Mouse (Mus musculus) heart, embryonic 16.5 days (tissue): ENCODE measurements around the gene Prkcd. TPM values are rescaled to one million over a fixed set of nuclear protein-coding genes. Genes with fewer than 3 reads are reported as not detected.

ENCODE experiments used
- ATAC-seq: fragments of 200-750 bp; cut with Nextera tagmentation; replicated peaks from 2 replicates; pipeline ENCODE4 v1.8.0; 2017; ENCODE audit warnings: moderate number of reproducible peaks; ENCODE audit not compliant: insufficient read depth, low FRiP score; ENCODE audit errors: extremely low read depth
- H3K27ac ChIP-seq: fragments of 300-500 bp; sonication (generic); 2 replicates; pipeline ENCODE4 v1.5.1; 2014; ENCODE audit warnings: mild to moderate bottlenecking, low read length, control low read depth, moderate library complexity
- H3K27me3 ChIP-seq: fragments of 300-500 bp; sonication (generic); 2 replicates; pipeline ENCODE4 v1.6.1; 2014; ENCODE audit warnings: low read length, mixed read lengths; ENCODE audit not compliant: control insufficient read depth, insufficient read depth
- H3K36me3 ChIP-seq: fragments of 300-500 bp; sonication (generic); 2 replicates; pipeline ENCODE4 v1.6.1; 2014; ENCODE audit not compliant: control insufficient read depth, insufficient read depth
- H3K4me1 ChIP-seq: fragments of 300-500 bp; sonication (generic); 2 replicates; pipeline ENCODE4 v1.6.1; 2014; ENCODE audit warnings: low read length, mixed read lengths; ENCODE audit not compliant: control insufficient read depth, insufficient read depth
- H3K4me2 ChIP-seq: fragments of 300-500 bp; sonication (generic); 2 replicates; pipeline ENCODE4 v1.6.1; 2014; ENCODE audit warnings: low read depth, mild to moderate bottlenecking, control low read depth, low read length
- H3K4me3 ChIP-seq: fragments of 300-500 bp; sonication (generic); 2 replicates; pipeline ENCODE4 v1.5.1; 2014; ENCODE audit warnings: mild to moderate bottlenecking, control low read depth, low read length
- H3K9ac ChIP-seq: fragments of 300-500 bp; sonication (generic); 2 replicates; pipeline ENCODE4 v1.6.1; 2014; ENCODE audit warnings: low read length, control low read depth
- H3K9me3 ChIP-seq: fragments of 300-500 bp; sonication (generic); replicated peaks from 2 replicates; pipeline ENCODE4 v1.6.1; 2016; ENCODE audit warnings: low read length; ENCODE audit not compliant: control insufficient read depth
- WGBS: fragments of 180-500 bp; shearing (Covaris S2); extraction: QIAGEN DNeasy Blood & Tissue Kit; methylation state at CpG from one replicate; pipeline ENCODE4 v1.1.7; 2014; 5-methylcytosine and 5-hydroxymethylcytosine counted together
- polyA plus RNA-seq: library from polyadenylated mRNA; unstranded; fragments of >200 nt; fragmentation: Nextera tagmentation; extraction: Ambion mirVana; gene quantifications from 2 replicates; pipeline ENCODE4 v1.2.1, GENCODE M21; 2015

Prkcd gene
- polyA plus RNA-seq, 1 experiment from 2014 or later = 40.7 TPM

- H3K4me1 ChIP-seq = peaks cover 11% of the 10 kb centered on the region
- H3K36me3 ChIP-seq = peaks cover 16% of the 10 kb centered on the region
- no peak overlapping the region for H3K4me2 ChIP-seq
- WGBS = 85% methylated on average over 5 of the region's 5 CpGs
- H3K27me3 ChIP-seq = no peaks in the 10 kb centered on the region
- no peak for ATAC-seq
- no peak overlapping the region for H3K4me3 ChIP-seq
- no peaks in the 10 kb centered on the region for H3K9me3 ChIP-seq
- no peak overlapping the region for H3K9ac ChIP-seq
- no peak overlapping the region for H3K27ac ChIP-seq
Observed at GRCm38 (mm10) chr14:30606817-30607216, 19.2 kb downstream of the Prkcd start.

- Histone ChIP-seq H3K4me1 (peaks cover 27% of the 10 kb centered on the region), H3K27me3 (no peaks in the 10 kb centered on the region), H3K4me2 (no peak overlapping the region), H3K9ac (no peak overlapping the region), H3K27ac (no peak overlapping the region), H3K36me3 (peaks cover 32% of the 10 kb centered on the region), H3K4me3 (no peak overlapping the region), H3K9me3 (no peaks in the 10 kb centered on the region)
- no peak for ATAC-seq
- 58% methylated on average over 2 of the region's 2 CpGs for WGBS
Observed at GRCm38 (mm10) chr14:30597142-30597541, 28.9 kb downstream of the Prkcd start.

GRCm38 (mm10) chr14:30596407-30596806 is 29.6 kb downstream of the Prkcd start:
- no peaks in the 10 kb centered on the region for H3K9me3 ChIP-seq

GRCm38 (mm10) chr14:30595576-30596313 is 30.3 kb downstream of the Prkcd start:
- Histone ChIP-seq H3K4me3 (no peak overlapping the region), H3K36me3 (peaks cover 20% of the 10 kb centered on the region), H3K4me2 (no peak overlapping the region), H3K27ac (no peak overlapping the region), H3K27me3 (no peaks in the 10 kb centered on the region), H3K4me1 (peaks cover 33% of the 10 kb centered on the region), H3K9ac (no peak overlapping the region), H3K9me3 (no peaks in the 10 kb centered on the region)
- ATAC-seq = no peak
- WGBS = 88% methylated on average over 8 of the region's 8 CpGs

More at GRCm38 (mm10) chr14:30596407-30596806, 29.6 kb downstream of the Prkcd start:
- Histone ChIP-seq H3K36me3 (peaks cover 25% of the 10 kb centered on the region), H3K27ac (no peak overlapping the region), H3K27me3 (no peaks in the 10 kb centered on the region), H3K4me3 (no peak overlapping the region), H3K9ac (no peak overlapping the region), H3K4me2 (no peak overlapping the region), H3K4me1 (peaks cover 33% of the 10 kb centered on the region)
- no peak for ATAC-seq
- 82% methylated on average over 3 of the region's 3 CpGs for WGBS

GRCm38 (mm10) chr14:30594092-30594695 is 31.8 kb downstream of the Prkcd start:
- Histone ChIP-seq H3K4me1 (peaks cover 33% of the 10 kb centered on the region), H3K4me3 (no peak overlapping the region), H3K27ac (peak overlapping the region; percentile 91), H3K9ac (peak overlapping the region; percentile 12), H3K9me3 (no peaks in the 10 kb centered on the region), H3K27me3 (no peaks in the 10 kb centered on the region), H3K4me2 (no peak overlapping the region), H3K36me3 (peaks cover 11% of the 10 kb centered on the region)
- WGBS = 44% methylated on average over 7 of the region's 7 CpGs
- ATAC-seq = peak; percentile 67

GRCm38 (mm10) chr14:30593279-30594091 is 32.5 kb downstream of the Prkcd start:
- ATAC-seq = peak; percentile 81
- H3K36me3 ChIP-seq = peaks cover 8% of the 10 kb centered on the region
- peaks cover 33% of the 10 kb centered on the region for H3K4me1 ChIP-seq
- 19% methylated on average over 11 of the region's 11 CpGs for WGBS
- no peak overlapping the region for H3K4me2 ChIP-seq
- peak overlapping the region; percentile 91 for H3K27ac ChIP-seq
- no peaks in the 10 kb centered on the region for H3K27me3 ChIP-seq
- H3K9ac ChIP-seq = peak overlapping the region; percentile 12
- no peak overlapping the region for H3K4me3 ChIP-seq
- no peaks in the 10 kb centered on the region for H3K9me3 ChIP-seq

- H3K4me2 ChIP-seq = peak overlapping the region; percentile 49
Observed at GRCm38 (mm10) chr14:30591417-30591816, 34.6 kb downstream of the Prkcd start.

GRCm38 (mm10) chr14:30590918-30591317 is 35.1 kb downstream of the Prkcd start:
- Histone ChIP-seq H3K36me3 (peaks cover under 1% of the 10 kb centered on the region; the same call in 1 of the 2 replicates), H3K27ac (no peak overlapping the region), H3K4me1 (peaks cover 42% of the 10 kb centered on the region), H3K4me3 (no peak overlapping the region), H3K9me3 (no peaks in the 10 kb centered on the region), H3K4me2 (no peak overlapping the region), H3K27me3 (no peaks in the 10 kb centered on the region), H3K9ac (no peak overlapping the region)
- no peak for ATAC-seq
- WGBS = 71% methylated on average over 7 of the region's 7 CpGs

More at GRCm38 (mm10) chr14:30591417-30591816, 34.6 kb downstream of the Prkcd start:
- H3K27ac ChIP-seq = no peak overlapping the region
- no peaks in the 10 kb centered on the region for H3K27me3 ChIP-seq
- no peak overlapping the region for H3K4me3 ChIP-seq
- peaks cover 3% of the 10 kb centered on the region; the same call in 1 of the 2 replicates for H3K36me3 ChIP-seq
- H3K9ac ChIP-seq = no peak overlapping the region
- no peaks in the 10 kb centered on the region for H3K9me3 ChIP-seq
- ATAC-seq = no peak
- peaks cover 44% of the 10 kb centered on the region for H3K4me1 ChIP-seq
- WGBS = 9% methylated on average over 6 of the region's 6 CpGs
